Mouse (Mus musculus) large intestine, adult 2 months (tissue): ENCODE measurements around the gene Igsf3. TPM values are rescaled to one million over a fixed set of nuclear protein-coding genes. Genes with fewer than 3 reads are reported as not detected.

Source experiments
- DNase-seq: peaks from one replicate; pipeline ENCODE4 v3.0.0-alpha.2; 2012; ENCODE audit warnings: low read depth, low spot score
- WGBS: fragments of 180-500 bp; shearing (Covaris S2); methylation state at CpG from one replicate; pipeline ENCODE4 v1.1.7; 2018; 5-methylcytosine and 5-hydroxymethylcytosine counted together
- polyA plus RNA-seq: library from polyadenylated mRNA; depleted of rRNA; stranded (reverse); fragments of >200 nt; gene quantifications from 2 replicates; pipeline ENCODE4 v1.2.3, GENCODE M21; 2012; rRNA removed

Igsf3 gene
- polyA plus RNA-seq, 1 experiment, result 5.5 TPM

GRCm38 (mm10) chr3:101488204-101488603, 111.3 kb downstream of the Igsf3 start:
- 82% methylated on average over 7 of the region's 7 CpGs for WGBS
- DNase-seq, result no peak

GRCm38 (mm10) chr3:101490515-101490914, 113.6 kb downstream of the Igsf3 start:
- WGBS, result 54% methylated on average over 9 of the region's 9 CpGs
- DNase-seq, result no peak

- WGBS, result 87% methylated on average over 6 of the region's 6 CpGs
Measured at GRCm38 (mm10) chr3:101492908-101493307, 116.0 kb downstream of the Igsf3 start.

GRCm38 (mm10) chr3:101493937-101494459, 117.1 kb downstream of the Igsf3 start:
- DNase-seq, result peak; percentile 93
- 11% methylated on average over 10 of the region's 10 CpGs for WGBS

More at GRCm38 (mm10) chr3:101492908-101493307, 116.0 kb downstream of the Igsf3 start:
- DNase-seq, result no peak

- 90% methylated on average over 10 of the region's 10 CpGs for WGBS
- no peak for DNase-seq
Measured at GRCm38 (mm10) chr3:101497432-101498030, 120.6 kb downstream of the Igsf3 start.

- 28% methylated on average over 6 of the region's 6 CpGs for WGBS
- DNase-seq, result no peak
Measured at GRCm38 (mm10) chr3:101499906-101500305, 123.0 kb downstream of the Igsf3 start.

- DNase-seq, result no peak
Measured at GRCm38 (mm10) chr3:101500393-101501051, 123.6 kb downstream of the Igsf3 start.

GRCm38 (mm10) chr3:101501611-101502010, 124.7 kb downstream of the Igsf3 start:
- no peak for DNase-seq
- WGBS, result 76% methylated on average over 4 of the region's 4 CpGs

More at GRCm38 (mm10) chr3:101500393-101501051, 123.6 kb downstream of the Igsf3 start:
- WGBS, result 27% methylated on average over 11 of the region's 11 CpGs

- 52% methylated on average over 14 of the region's 14 CpGs for WGBS
- no peak for DNase-seq
Measured at GRCm38 (mm10) chr3:101502086-101502760, 125.3 kb downstream of the Igsf3 start.

GRCm38 (mm10) chr3:101506179-101506578, 129.3 kb downstream of the Igsf3 start:
- DNase-seq, result no peak
- 29% methylated on average over 5 of the region's 5 CpGs for WGBS

- DNase-seq, result no peak
- 31% methylated on average over 14 of the region's 14 CpGs for WGBS
Measured at GRCm38 (mm10) chr3:101506970-101507702, 130.3 kb downstream of the Igsf3 start.

GRCm38 (mm10) chr3:101507766-101508165, 130.9 kb downstream of the Igsf3 start:
- no peak for DNase-seq
- WGBS, result 69% methylated on average over 3 of the region's 3 CpGs

GRCm38 (mm10) chr3:101509707-101510544, 133.0 kb downstream of the Igsf3 start:
- WGBS, result 90% methylated on average over 10 of the region's 10 CpGs
- DNase-seq, result no peak

GRCm38 (mm10) chr3:101510632-101511031, 133.7 kb downstream of the Igsf3 start:
- no peak for DNase-seq
- 80% methylated on average over 5 of the region's 5 CpGs for WGBS

Other genes starting within 250 kb of the Igsf3 start
- gene Cd2, start 89.1 kb upstream of the Igsf3 start, polyA plus RNA-seq, result 2.6 and 3.7 TPM in 2 replicates
- 777 and 1,249 TPM in 2 replicates for gene Atp1a1, start 227.6 kb downstream of the Igsf3 start, polyA plus RNA-seq